Mouse (Mus musculus): ENCODE data around the gene 1700034J05Rik. TPM values are rescaled to one million over a fixed set of nuclear protein-coding genes. Genes with fewer than 3 reads are reported as not detected.

Gene 1700034J05Rik
- total RNA-seq (2021): not detected
- long read RNA-seq, experiment 1: 0 reads
- long read RNA-seq, experiment 2: 0 reads

DNA sequence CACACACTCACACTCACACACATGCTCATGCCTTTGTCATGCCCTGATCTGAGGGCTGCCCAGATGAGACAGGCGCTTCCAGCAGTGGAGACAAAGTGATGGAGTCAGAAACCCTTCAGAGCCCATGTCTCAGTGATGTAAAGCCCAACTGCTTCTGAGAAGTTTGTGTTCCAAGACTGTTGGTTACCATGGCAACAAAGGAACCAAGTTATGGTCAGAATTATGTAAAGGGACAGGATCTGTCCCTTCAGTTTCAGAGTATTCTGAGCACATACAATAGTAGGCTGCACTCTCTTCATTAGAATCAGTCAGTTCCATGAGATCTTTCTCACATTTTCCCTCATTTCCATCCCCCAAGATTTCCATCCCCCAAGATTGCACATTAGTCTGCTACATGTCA is at the start of gene 1700034J05Rik:
Gene 1700034J05Rik (minus strand): TSS at position 165 of the 400 bp plus-strand sequence.
- DNase-seq (ENCODE audit: low spot score in 2 of 2): no peak

DNA sequence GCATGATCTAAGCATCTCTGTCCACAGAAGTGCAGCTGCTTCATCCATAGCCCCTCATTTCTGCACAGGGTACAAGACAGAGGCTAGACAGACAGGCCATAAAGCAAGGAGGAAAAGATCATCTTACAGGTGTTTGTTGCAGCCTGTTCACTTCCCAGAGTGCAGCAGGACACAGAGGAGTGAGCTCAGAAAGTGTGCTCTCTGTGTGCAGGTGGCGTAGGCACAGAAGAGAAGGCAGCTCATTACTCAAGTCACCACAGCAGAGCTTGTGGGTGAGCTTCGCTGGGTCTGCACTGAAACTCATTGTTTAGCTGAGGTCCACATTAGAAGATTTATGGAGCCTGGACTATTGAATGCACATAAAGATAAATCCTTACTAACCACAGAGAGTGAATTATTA is 45.5 kb upstream of the 1700034J05Rik start:
- no peak for DNase-seq (ENCODE audit: low spot score in 2 of 2)

GRCm38 (mm10) chr6:146999302-146999701 is 45.1 kb upstream of the 1700034J05Rik start:
- DNase-seq (ENCODE audit: low spot score in 2 of 2): no peak

DNA sequence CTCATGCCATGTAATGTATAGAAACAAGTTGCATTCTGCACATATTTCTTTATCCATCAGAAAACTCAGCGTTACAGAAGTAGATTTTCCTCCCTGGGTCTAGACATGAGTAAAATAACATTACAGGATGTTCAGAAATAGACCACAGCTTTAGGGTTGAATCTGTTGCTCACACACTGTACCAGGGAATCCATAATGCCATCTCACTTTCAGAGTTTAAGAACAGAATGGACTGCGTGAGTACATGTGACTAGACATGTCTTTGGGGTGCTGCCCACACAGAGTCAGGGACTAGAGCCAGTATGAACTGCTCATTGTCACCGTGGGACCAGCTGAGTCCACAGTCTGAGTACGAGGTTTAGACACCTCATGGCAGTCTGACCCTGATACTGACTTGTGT is 44.5 kb upstream of the 1700034J05Rik start:
- DNase-seq (ENCODE audit: low spot score in 2 of 2): no peak

- DNase-seq (ENCODE audit: low spot score in 2 of 2): no peak
These were observed 42.8 kb upstream of the 1700034J05Rik start for GRCm38 (mm10) chr6:146997006-146997405.

DNA sequence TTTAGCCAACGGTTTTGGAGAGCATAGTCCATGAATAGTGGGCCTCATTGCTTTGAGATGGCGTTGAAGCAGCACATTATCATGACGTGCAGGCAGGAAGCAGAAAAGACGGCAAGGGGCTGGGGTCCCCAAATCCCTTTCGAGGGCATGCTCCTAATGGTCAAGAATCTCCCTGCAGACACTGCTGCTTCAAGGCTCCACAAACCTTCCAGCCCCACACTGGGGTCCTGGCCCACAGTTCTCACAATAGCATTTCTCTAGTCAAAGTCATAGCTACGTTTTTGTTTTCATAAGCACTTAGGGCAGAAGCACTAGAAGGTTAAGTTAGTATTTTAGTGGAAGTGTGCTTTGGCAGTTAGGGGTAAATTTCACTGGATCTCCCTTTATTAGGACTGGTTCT is 41.7 kb upstream of the 1700034J05Rik start:
- no peak for DNase-seq (ENCODE audit: low spot score in 2 of 2)

- DNase-seq (ENCODE audit: low spot score in 2 of 2): no peak
These were observed 41.2 kb upstream of the 1700034J05Rik start for GRCm38 (mm10) chr6:146995391-146995790.

DNA sequence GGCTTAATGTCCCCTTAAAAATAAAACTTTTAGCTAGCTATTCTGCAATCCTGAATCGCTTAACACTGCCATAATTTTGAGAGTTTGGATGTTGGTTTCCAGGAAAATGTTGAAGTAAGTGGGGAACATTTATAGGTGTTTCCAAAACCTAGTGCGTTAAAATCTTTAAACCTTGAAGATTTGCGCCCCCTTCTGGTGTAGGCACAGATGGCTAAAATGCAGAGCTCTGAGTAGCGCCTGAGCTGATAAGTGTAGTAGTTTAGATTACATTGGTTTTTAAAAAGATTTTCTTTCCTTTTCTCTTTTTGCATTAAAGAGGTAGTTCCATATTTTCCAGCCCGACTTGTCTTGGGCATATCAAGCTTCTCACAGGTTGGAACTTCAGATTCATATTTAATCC is 40.0 kb upstream of the 1700034J05Rik start:
- DNase-seq (ENCODE audit: low spot score in 2 of 2): no peak

- no peak for DNase-seq (ENCODE audit: low spot score in 2 of 2)
These were observed 30.3 kb upstream of the 1700034J05Rik start for GRCm38 (mm10) chr6:146984569-146984968.

GRCm38 (mm10) chr6:146981249-146981835 is 27.1 kb upstream of the 1700034J05Rik start:
- DNase-seq (ENCODE audit: low spot score in 2 of 2): no peak

DNA sequence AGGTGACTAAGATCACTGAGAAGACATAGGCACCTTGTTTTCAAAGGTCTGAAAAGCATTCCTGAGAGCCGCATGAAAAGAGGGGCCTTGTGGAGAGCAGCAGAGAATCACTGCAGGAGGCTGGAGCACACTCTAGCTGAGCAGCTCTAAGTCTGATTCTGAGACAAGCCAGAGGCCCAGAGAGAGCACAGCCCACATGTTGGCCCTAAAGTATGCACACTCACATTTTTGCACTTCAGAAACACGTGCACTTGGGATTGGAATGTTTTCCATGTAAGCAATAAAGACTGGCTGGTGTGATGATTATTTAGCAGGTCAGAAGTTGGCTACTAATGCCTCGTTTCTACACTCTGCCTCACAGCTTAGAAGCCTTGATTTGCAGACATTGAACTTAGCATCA is 25.7 kb upstream of the 1700034J05Rik start:
- no peak for DNase-seq (ENCODE audit: low spot score in 2 of 2)

- DNase-seq (ENCODE audit: low spot score in 2 of 2): no peak
These were observed 25.0 kb upstream of the 1700034J05Rik start for GRCm38 (mm10) chr6:146979115-146979744.

DNA sequence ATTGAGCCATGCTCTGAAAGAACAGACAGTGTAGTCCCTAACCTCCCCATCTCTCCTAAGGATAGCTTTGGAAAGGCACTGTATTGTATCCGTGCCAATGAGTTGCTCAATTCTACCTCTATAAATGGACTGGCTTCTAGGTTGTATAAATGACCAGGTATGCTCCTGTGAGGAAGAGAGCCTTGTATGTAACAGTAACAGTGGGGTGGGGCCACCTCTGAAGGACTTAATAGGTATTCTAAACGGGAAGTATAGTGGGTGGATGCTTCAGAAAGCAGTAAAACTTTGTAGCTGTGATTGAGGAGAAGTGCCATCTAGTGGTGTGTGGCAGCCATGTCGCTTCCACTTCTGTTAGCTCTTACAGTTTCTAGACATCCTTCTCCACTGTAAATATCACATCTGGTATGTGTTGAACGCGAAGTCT is 24.5 kb upstream of the 1700034J05Rik start:
- no peak for DNase-seq (ENCODE audit: low spot score in 2 of 2)

DNA sequence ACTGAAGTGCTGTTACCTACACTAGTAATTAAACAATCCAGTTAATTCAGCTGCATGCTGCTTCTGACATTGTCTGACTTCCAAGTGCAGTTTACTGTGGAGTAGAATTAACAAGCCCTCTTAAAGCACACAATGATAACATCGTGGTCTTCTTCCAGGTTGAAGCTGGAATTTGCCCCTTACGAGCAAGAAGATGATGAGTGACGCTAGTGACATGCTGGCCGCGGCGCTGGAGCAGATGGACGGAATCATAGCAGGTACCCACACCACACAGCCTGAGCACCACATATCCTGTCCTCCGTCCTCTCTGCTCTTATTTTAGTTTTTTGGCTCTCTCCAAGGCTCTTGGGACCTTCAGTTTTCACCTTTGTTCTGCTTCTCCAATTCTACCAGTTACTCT is 22.2 kb upstream of the 1700034J05Rik start:
- DNase-seq (ENCODE audit: low spot score in 2 of 2): no peak

DNA sequence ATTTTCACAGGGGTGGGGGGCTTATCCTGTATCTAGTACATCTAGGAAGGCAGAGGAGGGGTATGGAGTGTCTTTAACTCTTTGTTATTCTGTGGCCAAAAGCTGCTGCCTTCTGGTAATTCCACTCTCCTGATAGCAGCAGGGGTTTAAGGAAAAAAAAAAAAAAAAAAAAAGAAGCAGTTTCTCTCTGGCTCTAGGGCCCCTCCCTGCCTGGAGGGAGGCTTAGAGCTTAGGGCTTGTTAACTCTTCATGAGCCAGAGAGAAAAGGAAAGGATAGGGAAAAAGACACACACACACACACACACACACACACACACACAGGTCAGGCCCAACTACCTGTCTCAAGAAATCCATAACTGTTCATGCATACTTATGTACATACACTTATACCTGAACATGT is 19.6 kb upstream of the 1700034J05Rik start:
- no peak for DNase-seq (ENCODE audit: low spot score in 2 of 2)

DNA sequence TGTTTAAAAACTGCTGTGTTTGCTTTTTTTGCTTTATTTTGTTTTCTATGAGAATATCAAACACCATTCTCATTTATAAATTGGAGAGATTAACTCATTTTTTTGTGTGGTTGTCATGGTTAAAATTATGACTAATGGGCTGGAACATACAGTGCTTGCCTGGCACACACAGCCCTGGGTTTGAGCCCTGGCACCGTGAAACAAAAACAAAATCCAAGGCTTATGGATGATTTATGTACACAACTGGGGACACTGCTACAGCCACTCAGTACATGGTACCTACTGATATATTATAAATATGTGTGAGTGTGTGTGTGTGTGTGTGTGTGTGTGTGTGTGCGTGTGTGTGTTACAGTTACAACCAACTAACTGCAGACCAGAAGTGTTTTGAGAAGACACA is 19.2 kb upstream of the 1700034J05Rik start:
- no peak for DNase-seq (ENCODE audit: low spot score in 2 of 2)

GRCm38 (mm10) chr6:146972740-146973139 is 18.5 kb upstream of the 1700034J05Rik start:
- DNase-seq (ENCODE audit: low spot score in 2 of 2): no peak

- no peak for DNase-seq (ENCODE audit: low spot score in 2 of 2)
These were observed 17.8 kb upstream of the 1700034J05Rik start for GRCm38 (mm10) chr6:146972009-146972408.

DNA sequence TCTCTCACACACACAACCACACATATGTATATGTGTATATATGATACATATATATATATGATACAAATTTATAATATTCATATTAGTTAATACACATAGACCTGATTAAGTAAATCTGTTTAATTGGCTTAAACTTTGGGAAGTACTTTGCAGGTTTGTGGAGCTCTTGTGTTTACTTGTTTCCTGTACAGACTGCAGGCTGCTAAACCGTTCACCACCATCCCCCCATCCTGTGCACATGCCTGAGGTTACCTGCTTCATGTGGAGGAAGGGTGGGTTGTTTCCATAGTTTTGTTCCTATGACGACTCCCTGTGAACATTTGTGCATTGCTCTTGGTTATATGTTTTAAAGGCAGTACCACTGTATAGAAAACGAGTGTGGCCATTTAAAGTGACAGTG is 17.1 kb upstream of the 1700034J05Rik start:
- DNase-seq (ENCODE audit: low spot score in 2 of 2): no peak

GRCm38 (mm10) chr6:146970811-146971210 is 16.6 kb upstream of the 1700034J05Rik start:
- no peak for DNase-seq (ENCODE audit: low spot score in 2 of 2)

DNA sequence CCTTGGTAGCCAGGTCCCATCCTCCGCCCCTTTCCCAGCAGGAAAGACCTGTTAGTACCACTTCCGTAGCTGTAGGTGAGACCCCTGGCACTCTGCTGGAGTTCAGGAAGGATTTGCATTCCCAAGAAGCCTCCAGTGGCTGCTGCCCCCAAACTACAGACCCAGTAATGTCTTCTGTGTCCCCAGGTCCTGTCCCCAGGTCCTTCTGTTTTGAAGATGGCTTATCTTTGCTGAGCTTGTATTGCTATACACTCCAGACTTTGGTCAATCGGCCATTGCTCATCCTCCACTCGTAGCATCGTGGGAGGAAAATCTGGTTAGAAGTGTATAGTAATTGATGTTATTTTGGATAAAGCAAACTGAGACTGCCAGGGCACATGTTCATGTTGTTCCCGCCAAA is 13.6 kb upstream of the 1700034J05Rik start:
- no peak for DNase-seq (ENCODE audit: low spot score in 2 of 2)

- no peak for DNase-seq (ENCODE audit: low spot score in 2 of 2)
These were observed 12.3 kb upstream of the 1700034J05Rik start for GRCm38 (mm10) chr6:146966446-146967019.

Measured in adrenal gland, postnatal 4 days (tissue).